Mouse (Mus musculus) left cerebral cortex, adult 6 months (tissue): ENCODE results near the gene Chst15. TPM values are rescaled to one million over a fixed set of nuclear protein-coding genes. Genes with fewer than 3 reads are reported as not detected.

Experiments used
- long read RNA-seq, 2 experiments: library from polyadenylated mRNA; unstranded; transcript quantifications; one replicate each; pipeline ENCODE4 v2.0.0; 2019 to 2020
- polyA plus RNA-seq: library from polyadenylated mRNA; unstranded; fragments of <200 nt; fragmentation: Nextera tagmentation; gene quantifications from 2 replicates; pipeline ENCODE4 v1.2.3, GENCODE M21; 2021

Chst15 gene
- polyA plus RNA-seq = 9.9 and 10.1 TPM in 2 replicates
- long read RNA-seq, experiment 1, full-length matches to known transcripts = 47 of 77 reads
- long read RNA-seq, experiment 1, partial matches to known transcripts = 25 of 77 reads
- long read RNA-seq, experiment 1, other reads (novel, unspliced or antisense) = 5 of 77 reads
- long read RNA-seq, experiment 2, partial matches to known transcripts = 4 of 11 reads
- long read RNA-seq, experiment 2, other reads (novel, unspliced or antisense) = 6 of 11 reads

DNA sequence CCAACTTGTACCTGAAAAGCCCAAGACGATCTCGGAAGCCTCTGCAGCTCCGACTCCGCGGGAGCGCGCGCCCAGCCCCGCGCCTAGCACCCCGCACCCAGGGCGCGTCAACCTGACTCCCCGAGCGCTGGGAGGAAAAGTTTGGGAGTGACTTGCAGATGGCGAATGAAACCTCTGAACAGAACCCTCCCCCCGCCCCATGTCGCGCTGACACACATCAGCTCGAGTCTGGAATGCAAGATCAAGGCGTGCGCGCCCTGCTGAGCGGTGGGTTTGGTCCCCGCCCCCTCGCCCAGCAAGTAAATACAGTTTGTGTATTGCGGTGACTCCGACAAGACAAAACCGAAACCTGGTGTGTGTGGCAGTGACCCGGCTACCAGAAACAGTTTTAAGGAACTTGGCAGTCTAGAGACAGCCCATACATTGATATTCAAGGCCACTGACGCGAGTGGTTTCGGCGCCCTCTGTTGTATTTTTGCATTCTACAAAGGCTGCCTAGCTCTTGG lies at the start of gene Chst15:
TSS of gene Chst15 (minus strand) at position 193 of the 506 bp plus-strand sequence.

Other genes starting within 250 kb of the Chst15 start
- gene Cpxm2, start 162.5 kb downstream of the Chst15 start, polyA plus RNA-seq = 1.5 and 1.9 TPM in 2 replicates